Mouse (Mus musculus) hindbrain, embryonic 15.5 days (tissue): ENCODE measurements around the gene Rela. TPM values are rescaled to one million over a fixed set of nuclear protein-coding genes. Genes with fewer than 3 reads are reported as not detected.

Experiments used
- ATAC-seq: fragments of 200-750 bp; cut with Nextera tagmentation; 2 replicates; pipeline ENCODE4 v1.8.0; 2017; ENCODE audit warnings: low read depth, moderate number of reproducible peaks, moderate TSS enrichment; ENCODE audit not compliant: low FRiP score
- H3K27ac ChIP-seq: fragments of 300-500 bp; sonication (generic); replicated peaks from 2 replicates; pipeline ENCODE4 v1.5.1; 2015; ENCODE audit warnings: mild to moderate bottlenecking, inconsistent platforms
- H3K27me3 ChIP-seq: fragments of 300-500 bp; sonication (generic); 2 replicates; pipeline ENCODE4 v1.6.1; 2015; ENCODE audit warnings: control low read depth, inconsistent platforms
- H3K36me3 ChIP-seq: fragments of 300-500 bp; sonication (generic); 2 replicates; pipeline ENCODE4 v1.6.1; 2015; ENCODE audit warnings: control low read depth, inconsistent platforms
- H3K4me1 ChIP-seq: fragments of 300-500 bp; sonication (generic); replicated peaks from 2 replicates; pipeline ENCODE4 v1.6.1; 2015; ENCODE audit warnings: control low read depth, inconsistent platforms
- H3K4me2 ChIP-seq: fragments of 300-500 bp; sonication (generic); 2 replicates; pipeline ENCODE4 v1.6.1; 2015; ENCODE audit warnings: moderate library complexity, mild to moderate bottlenecking, inconsistent platforms
- H3K4me3 ChIP-seq: fragments of 300-500 bp; sonication (generic); 2 replicates; pipeline ENCODE4 v1.5.1; 2015; ENCODE audit warnings: mild to moderate bottlenecking, inconsistent platforms
- H3K9ac ChIP-seq: fragments of 300-500 bp; sonication (generic); 2 replicates; pipeline ENCODE4 v1.6.1; 2015; ENCODE audit warnings: inconsistent platforms
- H3K9me3 ChIP-seq: fragments of 300-500 bp; sonication (generic); 2 replicates; pipeline ENCODE4 v1.6.1; 2016; ENCODE audit warnings: control low read depth, inconsistent platforms
- WGBS: fragments of 180-500 bp; shearing (Covaris S2); methylation state at CpG from one replicate; pipeline ENCODE4 v1.1.7; 2015; 5-methylcytosine and 5-hydroxymethylcytosine counted together
- polyA plus RNA-seq: library from polyadenylated mRNA; unstranded; fragments of >200 nt; fragmentation: Nextera tagmentation; extraction: Ambion mirVana; gene quantifications from 2 replicates; pipeline ENCODE4 v1.2.1, GENCODE M21; 2015

The Rela gene
- polyA plus RNA-seq, 1 experiment from 2014 or later: 37.8 TPM

- Histone ChIP-seq H3K27me3 (no peaks in the 10 kb centered on the region), H3K9me3 (no peaks in the 10 kb centered on the region), H3K4me3 (peak within 1 kb of the TSS; percentile 74), H3K9ac (peak within 1 kb of the TSS; percentile 86), H3K36me3 (peaks cover 34% of the 10 kb centered on the region), H3K4me1 (peaks cover 24% of the 10 kb centered on the region), H3K4me2 (peak within 1 kb of the TSS; percentile 72), H3K27ac (peak within 1 kb of the TSS; percentile 99)
- under 1% methylated on average over 54 of the region's 55 CpGs for WGBS
- peak; percentile 95 for ATAC-seq
Observed at GRCm38 (mm10) chr19:5609547-5610404, 27.5 kb upstream of the Rela start, which contains the start of gene Kat5. Kat5 (minus strand) TSS chr19:5610237.

- Histone ChIP-seq H3K9ac (no peak overlapping the region), H3K9me3 (no peaks in the 10 kb centered on the region), H3K4me1 (peaks cover 24% of the 10 kb centered on the region), H3K4me2 (no peak overlapping the region), H3K4me3 (no peak overlapping the region), H3K36me3 (peaks cover 13% of the 10 kb centered on the region), H3K27ac (no peak overlapping the region), H3K27me3 (no peaks in the 10 kb centered on the region)
- ATAC-seq: no peak
- WGBS: 97% methylated on average over 1 of the region's 1 CpGs
Observed at GRCm38 (mm10) chr19:5611973-5612372, 25.3 kb upstream of the Rela start.

- Histone ChIP-seq H3K27ac (no peak overlapping the region), H3K36me3 (peaks cover 4% of the 10 kb centered on the region), H3K27me3 (no peaks in the 10 kb centered on the region), H3K4me2 (no peak overlapping the region), H3K4me1 (peaks cover 24% of the 10 kb centered on the region), H3K9me3 (no peaks in the 10 kb centered on the region), H3K4me3 (no peak overlapping the region), H3K9ac (no peak overlapping the region)
- WGBS: 76% methylated on average over 3 of the region's 3 CpGs
- no peak for ATAC-seq
Observed at GRCm38 (mm10) chr19:5612762-5613411, 24.4 kb upstream of the Rela start.

- H3K9me3 ChIP-seq: no peaks in the 10 kb centered on the region
- no peak overlapping the region for H3K9ac ChIP-seq
- no peak overlapping the region for H3K27ac ChIP-seq
- H3K4me3 ChIP-seq: no peak overlapping the region
- H3K4me2 ChIP-seq: no peak overlapping the region
- H3K4me1 ChIP-seq: peaks cover 9% of the 10 kb centered on the region
- no peaks in the 10 kb centered on the region for H3K27me3 ChIP-seq
- no peak for ATAC-seq
- WGBS: 69% methylated on average over 2 of the region's 2 CpGs
- no peaks in the 10 kb centered on the region for H3K36me3 ChIP-seq
Observed at GRCm38 (mm10) chr19:5614953-5615352, 22.3 kb upstream of the Rela start.

GRCm38 (mm10) chr19:5620007-5620406 is 17.3 kb upstream of the Rela start:
- H3K9ac ChIP-seq: no peak overlapping the region
- no peak overlapping the region for H3K4me3 ChIP-seq
- no peaks in the 10 kb centered on the region for H3K4me1 ChIP-seq
- H3K9me3 ChIP-seq: no peaks in the 10 kb centered on the region
- WGBS: 89% methylated on average over 4 of the region's 4 CpGs
- no peak for ATAC-seq
- no peak overlapping the region for H3K4me2 ChIP-seq
- no peaks in the 10 kb centered on the region for H3K27me3 ChIP-seq
- H3K27ac ChIP-seq: no peak overlapping the region
- H3K36me3 ChIP-seq: no peaks in the 10 kb centered on the region

GRCm38 (mm10) chr19:5621884-5622283 is 15.4 kb upstream of the Rela start:
- no peak overlapping the region for H3K9ac ChIP-seq
- 90% methylated on average over 5 of the region's 5 CpGs for WGBS
- H3K4me3 ChIP-seq: no peak overlapping the region
- no peaks in the 10 kb centered on the region for H3K36me3 ChIP-seq
- ATAC-seq: no peak
- no peak overlapping the region for H3K27ac ChIP-seq
- no peaks in the 10 kb centered on the region for H3K9me3 ChIP-seq
- no peaks in the 10 kb centered on the region for H3K4me1 ChIP-seq
- H3K27me3 ChIP-seq: no peaks in the 10 kb centered on the region
- no peak overlapping the region for H3K4me2 ChIP-seq

- WGBS: 87% methylated on average over 8 of the region's 8 CpGs
- ATAC-seq: no peak
- no peak overlapping the region for H3K9ac ChIP-seq
- no peak overlapping the region for H3K4me3 ChIP-seq
- no peaks in the 10 kb centered on the region for H3K4me1 ChIP-seq
- H3K4me2 ChIP-seq: no peak overlapping the region
- H3K36me3 ChIP-seq: no peaks in the 10 kb centered on the region
- no peaks in the 10 kb centered on the region for H3K27me3 ChIP-seq
- H3K9me3 ChIP-seq: no peaks in the 10 kb centered on the region
- no peak overlapping the region for H3K27ac ChIP-seq
Observed at GRCm38 (mm10) chr19:5625311-5625710, 12.0 kb upstream of the Rela start.

GRCm38 (mm10) chr19:5629907-5630306 is 7.4 kb upstream of the Rela start:
- Histone ChIP-seq H3K36me3 (no peaks in the 10 kb centered on the region), H3K9me3 (no peaks in the 10 kb centered on the region), H3K4me3 (no peak overlapping the region), H3K27me3 (no peaks in the 10 kb centered on the region), H3K9ac (no peak overlapping the region), H3K27ac (no peak overlapping the region), H3K4me2 (no peak overlapping the region), H3K4me1 (no peaks in the 10 kb centered on the region)
- ATAC-seq: no peak

- Histone ChIP-seq H3K9me3 (no peaks in the 10 kb centered on the region), H3K36me3 (no peaks in the 10 kb centered on the region), H3K4me3 (no peak overlapping the region), H3K4me1 (peaks cover 10% of the 10 kb centered on the region), H3K27ac (no peak overlapping the region), H3K4me2 (no peak overlapping the region), H3K27me3 (no peaks in the 10 kb centered on the region), H3K9ac (no peak overlapping the region)
- WGBS: 81% methylated on average over 9 of the region's 9 CpGs
- no peak for ATAC-seq
Observed at GRCm38 (mm10) chr19:5632120-5632519, 5.2 kb upstream of the Rela start.

- 79% methylated on average over 7 of the region's 7 CpGs for WGBS
- peaks cover 13% of the 10 kb centered on the region for H3K36me3 ChIP-seq
- peaks cover 28% of the 10 kb centered on the region for H3K4me1 ChIP-seq
- peak overlapping the region; percentile 92 for H3K4me2 ChIP-seq
- H3K27me3 ChIP-seq: no peaks in the 10 kb centered on the region
- no peak overlapping the region for H3K9ac ChIP-seq
- H3K9me3 ChIP-seq: no peaks in the 10 kb centered on the region
- no peak overlapping the region for H3K27ac ChIP-seq
- ATAC-seq: no peak
- no peak overlapping the region for H3K4me3 ChIP-seq
Observed at GRCm38 (mm10) chr19:5636036-5636570, 1.2 kb upstream of the Rela start.

- peaks cover 18% of the 10 kb centered on the region for H3K36me3 ChIP-seq
- no peak; the same call in 1 of the 2 replicates for ATAC-seq
- H3K27me3 ChIP-seq: no peaks in the 10 kb centered on the region
- H3K27ac ChIP-seq: peak overlapping the region; percentile 88
- H3K4me3 ChIP-seq: peak overlapping the region; percentile 92
- H3K4me2 ChIP-seq: peak overlapping the region; percentile 92
- H3K9ac ChIP-seq: peak overlapping the region; percentile 96
- WGBS: 41% methylated on average over 12 of the region's 12 CpGs
- no peaks in the 10 kb centered on the region for H3K9me3 ChIP-seq
- peaks cover 28% of the 10 kb centered on the region for H3K4me1 ChIP-seq
Observed at GRCm38 (mm10) chr19:5636571-5637041, 677 bp upstream of the Rela start.

GRCm38 (mm10) chr19:5638416-5639005 is 1.2 kb downstream of the Rela start:
- H3K9me3 ChIP-seq: no peaks in the 10 kb centered on the region
- H3K27ac ChIP-seq: no peak overlapping the region
- no peak for ATAC-seq
- peak overlapping the region; percentile 96 for H3K9ac ChIP-seq
- peak overlapping the region; percentile 92 for H3K4me2 ChIP-seq
- H3K4me3 ChIP-seq: peak overlapping the region; percentile 92
- no peaks in the 10 kb centered on the region for H3K27me3 ChIP-seq
- WGBS: 89% methylated on average over 18 of the region's 18 CpGs
- H3K4me1 ChIP-seq: peaks cover 28% of the 10 kb centered on the region
- peaks cover 36% of the 10 kb centered on the region for H3K36me3 ChIP-seq
